Mouse (Mus musculus) forebrain, embryonic 14.5 days (tissue): ENCODE measurements at regions not wholly inside any gene's neighbourhood (a gene's known extent, or its start where the extent isn't known, plus 50 kb on each side); places are given as distances from the start of the nearest gene placed in this dataset.

Source experiments
- ATAC-seq: fragments of 200-750 bp; cut with Nextera tagmentation; 2 replicates; pipeline ENCODE4 v1.8.0; 2017; ENCODE audit warnings: mild to moderate bottlenecking, moderate library complexity
- DNase-seq: peaks from one replicate; pipeline ENCODE4 v3.0.0-alpha.2; 2015; ENCODE audit warnings: low spot score
- H3K27ac ChIP-seq: fragments of 300-500 bp; sonication (generic); 2 replicates; pipeline ENCODE4 v1.5.1; 2014; ENCODE audit warnings: low read depth, mild to moderate bottlenecking, control low read depth, low read length, moderate library complexity
- H3K27me3 ChIP-seq: fragments of 300-500 bp; sonication (generic); replicated peaks from 2 replicates; pipeline ENCODE4 v1.6.1; 2014; ENCODE audit warnings: low read length, control low read depth, mixed read lengths; ENCODE audit not compliant: control insufficient read depth, insufficient read depth
- H3K36me3 ChIP-seq: fragments of 300-500 bp; sonication (generic); 2 replicates; pipeline ENCODE4 v1.6.1; 2014; ENCODE audit warnings: low read length, control low read depth; ENCODE audit not compliant: control insufficient read depth, insufficient read depth
- H3K4me1 ChIP-seq: fragments of 300-500 bp; sonication (generic); 2 replicates; pipeline ENCODE4 v1.6.1; 2014; ENCODE audit warnings: antibody characterized with exemption, low read length, control low read depth; ENCODE audit not compliant: control insufficient read depth, insufficient read depth
- H3K4me2 ChIP-seq: fragments of 300-500 bp; sonication (generic); 2 replicates; pipeline ENCODE4 v1.6.1; 2014; ENCODE audit warnings: mild to moderate bottlenecking, control low read depth, low read length
- H3K4me3 ChIP-seq: fragments of 300-500 bp; sonication (generic); 2 replicates; pipeline ENCODE4 v1.5.1; 2014; ENCODE audit warnings: low read depth, low read length, control low read depth
- H3K9ac ChIP-seq: fragments of 300-500 bp; sonication (generic); 2 replicates; pipeline ENCODE4 v1.6.1; 2014; ENCODE audit warnings: mild to moderate bottlenecking, low read length, control low read depth, moderate library complexity
- H3K9me3 ChIP-seq: fragments of 300-500 bp; sonication (generic); replicated peaks from 2 replicates; pipeline ENCODE4 v1.6.1; 2016; ENCODE audit warnings: low read length, control low read depth, mixed read lengths; ENCODE audit not compliant: control insufficient read depth
- WGBS: fragments of 180-500 bp; shearing (Covaris S2); extraction: QIAGEN DNeasy Blood & Tissue Kit; methylation state at CpG from one replicate; pipeline ENCODE4 v1.1.7; 2014; 5-methylcytosine and 5-hydroxymethylcytosine counted together

- under 1% methylated on average over 44 of the region's 44 CpGs for WGBS
- peak; percentile 87 for ATAC-seq
- DNase-seq: peak; percentile 88
These were observed 82.1 kb downstream of the Cstad start for GRCm38 (mm10) chr2:30676833-30677459.

DNA sequence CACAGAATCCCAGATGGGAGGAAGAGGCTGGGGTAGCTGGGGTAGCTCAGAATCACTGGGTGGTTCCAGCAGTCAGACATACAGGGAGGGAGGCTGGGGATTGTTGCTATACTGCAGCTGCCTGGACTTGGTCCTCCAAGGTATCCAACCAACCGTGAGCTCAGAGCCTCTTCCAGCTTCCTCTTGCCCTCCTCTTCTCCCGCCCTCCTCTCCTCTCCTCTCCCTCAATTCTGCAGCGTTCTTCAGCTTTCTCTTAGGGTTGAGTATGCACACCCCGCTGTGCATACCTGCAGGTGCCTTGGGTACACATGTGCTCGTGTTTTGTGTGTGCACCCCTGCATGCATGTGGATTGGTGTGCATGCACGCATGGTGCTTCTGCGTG lies 81.6 kb downstream of the Cstad start:
- Histone ChIP-seq H3K4me3 (peak overlapping the region; percentile 27; the same call in 1 of the 2 replicates), H3K27me3 (no peaks in the 10 kb centered on the region), H3K4me2 (peak overlapping the region; percentile 54), H3K36me3 (no peaks in the 10 kb centered on the region), H3K4me1 (peaks cover 21% of the 10 kb centered on the region), H3K9ac (peak overlapping the region; percentile 65), H3K9me3 (peaks cover 10% of the 10 kb centered on the region), H3K27ac (peak overlapping the region; percentile 95)
- DNase-seq (no peak), ATAC-seq (peak; percentile 35; the same call in 1 of the 2 replicates)
- 4% methylated on average over 7 of the region's 7 CpGs for WGBS

More at GRCm38 (mm10) chr2:30676833-30677459, 82.1 kb downstream of the Cstad start:
- Histone ChIP-seq H3K4me3 (peak overlapping the region; percentile 27), H3K27ac (peak overlapping the region; percentile 95), H3K9ac (peak overlapping the region; percentile 65), H3K36me3 (no peaks in the 10 kb centered on the region), H3K4me2 (peak overlapping the region; percentile 54), H3K27me3 (no peaks in the 10 kb centered on the region), H3K4me1 (peaks cover 23% of the 10 kb centered on the region), H3K9me3 (peaks cover 10% of the 10 kb centered on the region)

- WGBS: 82% methylated on average over 2 of the region's 2 CpGs
- H3K27me3 ChIP-seq: no peaks in the 10 kb centered on the region
- peak overlapping the region; percentile 95; the same call in 1 of the 2 replicates for H3K27ac ChIP-seq
- no peak overlapping the region for H3K9ac ChIP-seq
- H3K4me2 ChIP-seq: no peak overlapping the region
- peaks cover 21% of the 10 kb centered on the region for H3K4me1 ChIP-seq
- H3K36me3 ChIP-seq: no peaks in the 10 kb centered on the region
- no peak for DNase-seq
- ATAC-seq: no peak
- H3K9me3 ChIP-seq: peaks cover 10% of the 10 kb centered on the region
- no peak overlapping the region for H3K4me3 ChIP-seq
These were observed 81.0 kb downstream of the Cstad start for GRCm38 (mm10) chr2:30675839-30676238.

DNA sequence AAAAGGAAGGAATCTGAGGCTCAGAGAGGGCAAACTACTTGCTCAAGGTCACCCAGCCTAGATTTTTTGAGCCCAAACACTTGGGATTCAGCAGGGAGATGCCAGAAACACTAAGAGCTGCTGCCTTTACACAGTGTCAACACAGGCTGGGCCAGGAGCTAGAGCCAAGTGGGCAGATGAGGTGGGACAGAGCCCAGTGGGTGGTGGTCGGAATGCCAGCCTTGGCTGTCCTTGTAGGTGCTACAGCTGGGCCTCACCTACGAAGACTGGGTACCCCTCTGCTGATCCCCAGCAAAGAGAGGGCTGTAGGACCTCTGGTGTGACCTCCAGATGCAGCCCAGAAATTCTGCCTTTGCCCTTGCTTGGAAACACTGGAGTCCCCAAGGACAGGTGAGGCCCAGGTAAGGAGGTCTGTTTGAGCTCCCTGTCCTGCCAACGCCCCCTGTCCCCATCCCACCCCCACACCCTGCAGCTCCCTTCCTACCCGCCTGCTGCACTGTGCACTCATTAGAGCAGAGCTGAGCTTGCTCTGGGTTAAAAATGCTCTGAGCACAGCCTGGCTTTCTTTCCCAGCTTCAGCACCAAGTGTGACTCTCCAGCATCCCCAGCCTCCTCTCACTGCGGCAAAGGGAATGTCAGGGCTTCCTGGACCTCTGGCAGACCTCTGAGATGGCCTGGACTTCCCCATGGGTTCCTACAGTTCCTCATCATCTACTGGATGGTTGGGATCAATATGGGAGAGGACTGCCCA lies 76.2 kb downstream of the Cstad start:
- Histone ChIP-seq H3K4me2 (no peak overlapping the region), H3K4me3 (no peak overlapping the region), H3K27me3 (no peaks in the 10 kb centered on the region), H3K27ac (no peak overlapping the region), H3K36me3 (no peaks in the 10 kb centered on the region), H3K9me3 (no peaks in the 10 kb centered on the region), H3K4me1 (peaks cover 22% of the 10 kb centered on the region), H3K9ac (0 out of 2 replicates have a peak overlapping the region, but pooled peaks have one; percentile 14)
- WGBS: 64% methylated on average over 5 of the region's 5 CpGs
- no peak for DNase-seq
- no peak for ATAC-seq

GRCm38 (mm10) chr2:30667468-30667867 lies 72.6 kb downstream of the Cstad start:
- peaks cover 25% of the 10 kb centered on the region for H3K4me1 ChIP-seq
- H3K4me2 ChIP-seq: no peak overlapping the region

DNA sequence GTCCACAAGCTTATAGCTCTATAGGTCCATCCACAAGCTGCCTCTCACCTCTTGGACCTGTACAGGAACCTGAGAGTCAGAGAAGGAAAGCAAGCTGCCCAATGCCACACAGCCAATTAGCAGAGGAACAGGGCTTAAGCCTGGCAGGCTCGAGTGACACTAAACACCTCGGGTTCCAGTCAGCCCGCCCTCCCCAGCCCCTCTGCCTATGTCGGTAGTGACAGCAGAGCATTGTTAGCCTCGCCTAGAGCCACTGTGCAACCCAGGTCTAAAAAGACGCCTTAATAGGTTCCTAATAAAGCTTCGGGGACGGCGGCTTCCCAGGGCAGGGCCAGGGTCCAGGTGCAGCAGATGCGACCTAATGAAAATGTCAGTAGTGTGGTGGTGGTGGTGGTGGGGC lies 66.3 kb downstream of the Cstad start:
- H3K9me3 ChIP-seq: no peaks in the 10 kb centered on the region
- H3K27ac ChIP-seq: peak overlapping the region; percentile 99
- H3K27me3 ChIP-seq: no peaks in the 10 kb centered on the region
- no peak overlapping the region for H3K4me3 ChIP-seq
- H3K4me1 ChIP-seq: peaks cover 54% of the 10 kb centered on the region
- no peak overlapping the region for H3K4me2 ChIP-seq
- H3K9ac ChIP-seq: peak overlapping the region; percentile 66
- 18% methylated on average over 10 of the region's 10 CpGs for WGBS
- H3K36me3 ChIP-seq: no peaks in the 10 kb centered on the region
- DNase-seq: peak; percentile 52
- ATAC-seq: no peak

More at GRCm38 (mm10) chr2:30667468-30667867, 72.6 kb downstream of the Cstad start:
- WGBS: 3% methylated on average over 8 of the region's 8 CpGs
- ATAC-seq: peak; percentile 62
- H3K36me3 ChIP-seq: no peaks in the 10 kb centered on the region
- peak overlapping the region; percentile 41; the same call in 1 of the 2 replicates for H3K9ac ChIP-seq
- peak; percentile 74 for DNase-seq
- H3K9me3 ChIP-seq: no peaks in the 10 kb centered on the region
- H3K4me3 ChIP-seq: no peak overlapping the region
- H3K27me3 ChIP-seq: no peaks in the 10 kb centered on the region
- peak overlapping the region; percentile 86 for H3K27ac ChIP-seq

DNA sequence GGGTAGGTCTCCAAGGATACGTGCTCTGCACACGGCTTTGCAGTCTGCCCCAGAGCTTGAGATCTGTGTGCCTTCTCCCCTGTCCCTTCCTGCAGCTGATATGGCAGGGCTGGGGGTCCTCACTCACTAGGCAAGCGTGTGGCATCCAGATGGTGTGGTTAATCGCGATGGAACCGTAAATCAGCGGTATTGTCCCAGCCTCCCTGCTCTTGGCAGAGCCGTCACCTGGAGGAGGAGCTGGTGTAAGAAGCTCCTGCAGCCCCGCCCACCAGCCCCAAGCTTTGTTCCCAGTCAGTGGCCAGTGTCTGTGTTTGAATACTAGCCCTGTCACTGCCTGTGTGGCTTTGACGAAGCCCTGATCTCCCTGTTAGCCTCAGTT lies 65.8 kb downstream of the Cstad start:
- H3K4me1 ChIP-seq: peaks cover 54% of the 10 kb centered on the region
- peak overlapping the region; percentile 66 for H3K9ac ChIP-seq
- H3K27ac ChIP-seq: peak overlapping the region; percentile 99
- no peaks in the 10 kb centered on the region for H3K36me3 ChIP-seq
- H3K4me3 ChIP-seq: no peak overlapping the region
- 6% methylated on average over 10 of the region's 10 CpGs for WGBS
- DNase-seq: peak; percentile 89
- H3K9me3 ChIP-seq: no peaks in the 10 kb centered on the region
- peak; percentile 49; the same call in 1 of the 2 replicates for ATAC-seq
- H3K4me2 ChIP-seq: no peak overlapping the region; the same call in 1 of the 2 replicates
- no peaks in the 10 kb centered on the region for H3K27me3 ChIP-seq

- Histone ChIP-seq H3K27ac (peak overlapping the region; percentile 99), H3K27me3 (no peaks in the 10 kb centered on the region), H3K9me3 (no peaks in the 10 kb centered on the region), H3K4me2 (no peak overlapping the region; the same call in 1 of the 2 replicates), H3K36me3 (no peaks in the 10 kb centered on the region), H3K9ac (peak overlapping the region; percentile 66), H3K4me1 (peaks cover 51% of the 10 kb centered on the region), H3K4me3 (no peak overlapping the region)
- 41% methylated on average over 11 of the region's 11 CpGs for WGBS
- DNase-seq (no peak), ATAC-seq (no peak)
These were observed 65.2 kb downstream of the Cstad start for GRCm38 (mm10) chr2:30659836-30660612.
